12 mouse cellular contexts compared by ENCODE assay signal in the genomic region with DNA sequence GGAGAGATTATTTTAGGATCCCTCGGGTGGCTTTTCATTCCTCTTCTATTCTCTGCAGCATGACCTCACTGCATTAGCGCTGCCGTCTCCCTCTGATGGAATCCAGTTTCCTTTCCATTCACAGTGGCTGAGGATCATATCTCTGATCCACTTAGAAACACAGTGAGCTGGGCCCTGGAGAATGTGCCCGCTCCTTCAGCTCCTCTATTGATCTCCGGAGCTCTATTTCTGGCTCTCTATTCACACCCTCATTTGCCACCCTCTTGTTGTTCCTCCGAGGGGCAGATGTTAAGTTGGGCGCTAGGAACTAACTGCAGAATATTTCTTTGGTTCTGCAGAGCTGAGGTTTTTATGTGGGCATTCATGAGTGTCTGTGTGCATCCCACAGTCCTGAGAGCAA.
A peak's percentile ranks its signal among the peaks of the same experiment; 100 is the strongest.
DNase-seq lines count a peak whose midpoint lies in the region; ATAC-seq lines count a peak whose summit lies in the region.
"Had no signal": no experiment of that assay in that cellular context is flagged by ENCODE, and none has a peak within 500 bp of the region (broad histone marks: within the 10 kb centered on the region; RNA-seq: fewer than 3 reads in every experiment).

No protein-coding gene starts in this region.

- no peak overlapping the region for H3K27ac ChIP-seq in midbrain, embryonic 14.5 days (replicated peaks; ENCODE audit: low read depth, low read length)
- H3K27ac ChIP-seq in midbrain, embryonic 11.5 days (ENCODE audit: low read depth, low read length), result no peak overlapping the region
- peak overlapping the region; percentile 97 for H3K27ac ChIP-seq in heart, embryonic 16.5 days (ENCODE audit: low read length)
- H3K27ac ChIP-seq: kidney, embryonic 15.5 days had no signal

- WGBS in midbrain, embryonic 14.5 days, result 20% methylated on average over 7 of the region's 7 CpGs
- WGBS in midbrain, embryonic 11.5 days, result 28% methylated on average over 7 of the region's 7 CpGs
- 14% methylated on average over 7 of the region's 7 CpGs for WGBS in heart, embryonic 16.5 days

- H3K9me3 ChIP-seq in midbrain, embryonic 14.5 days (ENCODE audit: control insufficient read depth, low read length), result no peaks in the 10 kb centered on the region
- H3K9me3 ChIP-seq in midbrain, embryonic 11.5 days (ENCODE audit: control insufficient read depth, low read length), result no peaks in the 10 kb centered on the region
- no peaks in the 10 kb centered on the region for H3K9me3 ChIP-seq in heart, embryonic 16.5 days (replicated peaks; ENCODE audit: control insufficient read depth, low read length)
- H3K9me3 ChIP-seq: kidney, embryonic 15.5 days had no signal

- no peaks in the 10 kb centered on the region for H3K27me3 ChIP-seq in midbrain, embryonic 14.5 days (ENCODE audit: control insufficient read depth, insufficient read depth, low read length)
- no peaks in the 10 kb centered on the region for H3K27me3 ChIP-seq in midbrain, embryonic 11.5 days (ENCODE audit: control insufficient read depth, insufficient read depth, low read length)
- H3K27me3 ChIP-seq in heart, embryonic 16.5 days (ENCODE audit: control insufficient read depth, insufficient read depth, low read length), result no peaks in the 10 kb centered on the region
- H3K27me3 ChIP-seq: kidney, embryonic 15.5 days had no signal

- H3K4me1 ChIP-seq in midbrain, embryonic 14.5 days (ENCODE audit: control insufficient read depth, insufficient read depth, low read length), result 0 out of 2 replicates have a peak, but pooled peaks cover 4% of the 10 kb centered on the region
- H3K4me1 ChIP-seq in midbrain, embryonic 11.5 days (ENCODE audit: control insufficient read depth, insufficient read depth, low read length), result peaks cover 5% of the 10 kb centered on the region
- peaks cover 18% of the 10 kb centered on the region for H3K4me1 ChIP-seq in heart, embryonic 16.5 days (ENCODE audit: control insufficient read depth, insufficient read depth, low read length)

- H3K9ac ChIP-seq in midbrain, embryonic 14.5 days (replicated peaks; ENCODE audit: low read length), result no peak overlapping the region
- no peak overlapping the region for H3K9ac ChIP-seq in midbrain, embryonic 11.5 days (ENCODE audit: low read length)
- H3K9ac ChIP-seq in heart, embryonic 16.5 days (ENCODE audit: low read length), result no peak overlapping the region
- H3K9ac ChIP-seq: kidney, embryonic 15.5 days had no signal

- no peak overlapping the region for H3K4me2 ChIP-seq in midbrain, embryonic 14.5 days (ENCODE audit: low read length)
- H3K4me2 ChIP-seq in midbrain, embryonic 11.5 days, result no peak overlapping the region
- H3K4me2 ChIP-seq in heart, embryonic 16.5 days (ENCODE audit: low read depth, low read length), result peak overlapping the region; percentile 27
- H3K4me2 ChIP-seq: kidney, embryonic 15.5 days; liver, embryonic 11.5 days had no signal

- no peak for ATAC-seq in midbrain, embryonic 14.5 days (ENCODE audit: low FRiP score, low TSS enrichment)
- ATAC-seq in midbrain, embryonic 11.5 days (ENCODE audit: low FRiP score), result no peak
- ATAC-seq in heart, embryonic 16.5 days (replicated peaks; ENCODE audit: extremely low read depth, insufficient read depth, low FRiP score), result peak; percentile 92
- ATAC-seq in megakaryocyte-erythroid progenitor cell, adult 5-6 weeks (replicated peaks; ENCODE audit: low FRiP score, low TSS enrichment, poor library complexity, severe bottlenecking), result no peak

- no peaks in the 10 kb centered on the region for H3K36me3 ChIP-seq in midbrain, embryonic 14.5 days (ENCODE audit: control insufficient read depth, insufficient read depth, low read length)
- no peaks in the 10 kb centered on the region for H3K36me3 ChIP-seq in midbrain, embryonic 11.5 days (ENCODE audit: control insufficient read depth, insufficient read depth, low read length)
- H3K36me3 ChIP-seq in heart, embryonic 16.5 days (ENCODE audit: control insufficient read depth, insufficient read depth), result no peaks in the 10 kb centered on the region
- H3K36me3 ChIP-seq: G1E; kidney, embryonic 15.5 days had no signal

- no peak overlapping the region for H3K4me3 ChIP-seq in midbrain, embryonic 14.5 days (replicated peaks; ENCODE audit: low read depth, low read length)
- no peak overlapping the region for H3K4me3 ChIP-seq in midbrain, embryonic 11.5 days (ENCODE audit: low read depth, low read length)
- H3K4me3 ChIP-seq in heart, embryonic 16.5 days (ENCODE audit: low read length), result no peak overlapping the region
- H3K4me3 ChIP-seq: kidney, embryonic 15.5 days had no signal

- peak; percentile 58 for DNase-seq in embryo, embryonic 10 days (ENCODE audit: low spot score)
- DNase-seq in embryo, embryonic 9.5 days (ENCODE audit: extremely low spot score), result no peak
- peak; percentile 17 for DNase-seq in midbrain, embryonic 14.5 days
- no peak for DNase-seq in midbrain, embryonic 11.5 days (ENCODE audit: low spot score, missing footprints)
- DNase-seq in right cerebral cortex, postnatal 36 days (ENCODE audit: low spot score in 2 of 2), result peak; percentile 3 to 14
- DNase-seq in ovary, postnatal 14 days (ENCODE audit: low spot score), result no peak
- DNase-seq: cerebellum, adult 2 months had no signal

Comparison
In these comparisons a context has a peak if more than half of its experiments do, and no peak if none do; other contexts are left out.
1. DNase-seq: peak in embryo, embryonic 10 days (single experiment), midbrain, embryonic 14.5 days (single experiment) and right cerebral cortex, postnatal 36 days (2 of 2); none in embryo, embryonic 9.5 days (single experiment), midbrain, embryonic 11.5 days (single experiment) and ovary, postnatal 14 days (single experiment).